Mouse (Mus musculus): ENCODE measurements around the gene Adgrl2. TPM values are rescaled to one million over a fixed set of nuclear protein-coding genes. Genes with fewer than 3 reads are reported as not detected.

Adgrl2 gene
- total and polyA plus RNA-seq, 2 experiments from 2014 or later = 26.6 to 32.7 TPM

DNA sequence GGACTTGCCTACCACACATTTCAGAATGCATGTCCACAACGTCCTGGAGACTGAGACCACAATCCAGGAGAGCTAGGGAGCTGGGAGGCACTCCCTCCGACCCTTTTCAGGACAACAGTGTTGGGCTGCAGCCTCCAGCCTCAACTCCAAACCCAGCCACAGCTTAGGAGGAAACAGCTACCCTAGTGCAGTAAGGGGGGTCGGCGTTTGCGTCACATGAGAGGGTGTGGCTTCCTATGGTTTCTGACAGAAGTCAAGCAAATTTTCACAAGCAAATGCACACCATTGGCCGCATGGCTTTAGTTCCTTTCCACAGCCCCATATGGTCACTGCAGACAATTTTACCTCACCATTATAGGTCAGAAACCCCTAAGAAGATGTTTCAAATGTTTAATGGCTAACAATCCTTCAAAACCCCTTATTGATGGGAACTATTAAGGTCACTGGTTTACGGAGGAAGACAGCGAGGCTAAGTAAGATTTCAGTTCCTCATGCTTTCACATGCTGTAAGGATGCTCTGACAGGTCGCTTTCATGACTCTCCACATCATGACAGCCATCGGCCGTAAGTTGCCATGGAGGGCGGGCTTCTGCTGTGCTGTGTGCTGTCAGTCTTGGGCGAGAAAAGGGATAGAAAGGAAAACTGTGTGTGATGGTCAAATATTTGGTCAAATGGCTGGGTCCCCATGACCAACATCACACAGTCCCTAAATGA, 94.8 kb downstream of the Adgrl2 start:
- WGBS = 72% methylated on average over 13 of the region's 13 CpGs
- ATAC-seq (ENCODE audit: insufficient read depth, low read depth) (no peak), DNase-seq (ENCODE audit: low spot score) (no peak)
- Histone ChIP-seq H3K9ac (replicated peaks; ENCODE audit: low read depth, low read length) (no peak overlapping the region), H3K4me3 (ENCODE audit: low read depth, low read length) (no peak overlapping the region), H3K36me3 (replicated peaks; ENCODE audit: control insufficient read depth, insufficient read depth, low read length) (no peaks in the 10 kb centered on the region), H3K27me3 (ENCODE audit: control insufficient read depth, insufficient read depth, low read length) (no peaks in the 10 kb centered on the region), H3K4me2 (ENCODE audit: low read depth, low read length) (0 out of 2 replicates have a peak overlapping the region, but pooled peaks have one; percentile 21), H3K27ac (ENCODE audit: low read depth) (0 out of 2 replicates have a peak overlapping the region, but pooled peaks have one; percentile 3), H3K9me3 (replicated peaks; ENCODE audit: control insufficient read depth, low read length) (no peaks in the 10 kb centered on the region), H3K4me1 (ENCODE audit: control insufficient read depth, insufficient read depth) (peaks cover 36% of the 10 kb centered on the region)
- TF ChIP-seq EP300 (IDR thresholded peaks at IDR 0.05; ENCODE audit: low read depth) (no peak), CTCF (IDR thresholded peaks at IDR 0.05; ENCODE audit: low read depth) (no peak)

DNA sequence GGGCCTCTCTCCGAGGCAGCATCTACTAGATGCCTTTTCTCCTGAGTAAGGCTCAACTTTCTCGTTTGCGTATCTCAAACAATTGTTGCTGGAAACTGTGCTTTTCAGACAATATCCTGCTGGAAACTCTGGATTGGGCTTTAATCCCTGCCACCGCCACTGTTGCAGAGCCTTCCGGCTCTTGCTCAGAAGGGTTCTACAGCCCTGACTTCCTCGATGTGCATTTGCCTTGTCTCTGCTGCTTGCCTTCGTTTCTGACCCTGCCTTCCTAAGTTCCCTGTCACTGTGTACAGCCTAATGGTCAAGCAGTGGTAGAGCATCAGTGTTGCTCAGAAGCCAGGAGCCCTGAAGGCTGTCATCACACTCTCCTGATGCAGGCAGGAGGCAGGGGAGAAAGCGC, 95.5 kb downstream of the Adgrl2 start:
- ATAC-seq (ENCODE audit: insufficient read depth, low read depth) (no peak; the same call in 1 of the 2 replicates), DNase-seq (ENCODE audit: low spot score) (no peak)
- WGBS = 61% methylated on average over 8 of the region's 8 CpGs
- 0 out of 2 replicates have a peak overlapping the region, but pooled peaks have one; percentile 3 for H3K27ac ChIP-seq (ENCODE audit: low read depth)
- peaks cover 29% of the 10 kb centered on the region for H3K4me1 ChIP-seq (ENCODE audit: control insufficient read depth, insufficient read depth)
- H3K27me3 ChIP-seq (ENCODE audit: control insufficient read depth, insufficient read depth, low read length) = no peaks in the 10 kb centered on the region
- H3K9me3 ChIP-seq (replicated peaks; ENCODE audit: control insufficient read depth, low read length) = no peaks in the 10 kb centered on the region
- 0 out of 2 replicates have a peak, but pooled peaks cover 3% of the 10 kb centered on the region for H3K36me3 ChIP-seq (replicated peaks; ENCODE audit: control insufficient read depth, insufficient read depth, low read length)
- H3K9ac ChIP-seq (replicated peaks; ENCODE audit: low read depth, low read length) = no peak overlapping the region
- TF ChIP-seq EP300 (IDR thresholded peaks at IDR 0.05; ENCODE audit: low read depth) = no peak
- peak; percentile 18 for TF ChIP-seq CTCF (IDR thresholded peaks at IDR 0.05; ENCODE audit: low read depth)
- no peak overlapping the region for H3K4me3 ChIP-seq (ENCODE audit: low read depth, low read length)
- H3K4me2 ChIP-seq (ENCODE audit: low read depth, low read length) = no peak overlapping the region

DNA sequence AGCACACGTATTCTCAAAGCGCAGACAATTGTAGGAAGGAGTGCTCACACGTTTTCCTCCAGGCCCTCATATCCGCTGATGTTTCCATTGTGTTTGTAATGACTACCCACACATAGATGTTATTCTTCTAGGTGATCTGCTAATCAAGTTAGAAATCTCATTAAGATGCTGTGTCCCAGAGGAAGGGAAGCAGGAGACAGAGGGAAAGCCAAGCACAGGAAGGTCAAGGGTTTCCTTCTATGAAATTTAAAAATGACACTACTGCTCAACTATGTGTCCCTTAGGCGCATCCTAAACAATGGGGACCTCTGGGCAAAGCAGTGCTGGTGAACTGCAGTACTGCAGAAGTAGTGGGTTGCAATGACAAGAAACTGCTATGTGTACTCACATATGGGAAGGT, 102.5 kb downstream of the Adgrl2 start:
- 70% methylated on average over 5 of the region's 5 CpGs for WGBS
- Histone ChIP-seq H3K27ac (ENCODE audit: low read depth) (no peak overlapping the region), H3K4me3 (ENCODE audit: low read depth, low read length) (no peak overlapping the region), H3K9me3 (replicated peaks; ENCODE audit: control insufficient read depth, low read length) (no peaks in the 10 kb centered on the region), H3K36me3 (replicated peaks; ENCODE audit: control insufficient read depth, insufficient read depth, low read length) (0 out of 2 replicates have a peak, but pooled peaks cover 12% of the 10 kb centered on the region), H3K9ac (replicated peaks; ENCODE audit: low read depth, low read length) (no peak overlapping the region), H3K27me3 (ENCODE audit: control insufficient read depth, insufficient read depth, low read length) (no peaks in the 10 kb centered on the region), H3K4me1 (ENCODE audit: control insufficient read depth, insufficient read depth) (peaks cover 8% of the 10 kb centered on the region; the same call in 1 of the 2 replicates), H3K4me2 (ENCODE audit: low read depth, low read length) (no peak overlapping the region)
- DNase-seq (ENCODE audit: low spot score) (no peak), ATAC-seq (ENCODE audit: insufficient read depth, low read depth) (peak; percentile 75)
- TF ChIP-seq EP300 (IDR thresholded peaks at IDR 0.05; ENCODE audit: low read depth) = peak; percentile 60; the same call in 1 of the 2 replicates
- TF ChIP-seq CTCF (IDR thresholded peaks at IDR 0.05; ENCODE audit: low read depth) = no peak; the same call in 1 of the 2 replicates

DNA sequence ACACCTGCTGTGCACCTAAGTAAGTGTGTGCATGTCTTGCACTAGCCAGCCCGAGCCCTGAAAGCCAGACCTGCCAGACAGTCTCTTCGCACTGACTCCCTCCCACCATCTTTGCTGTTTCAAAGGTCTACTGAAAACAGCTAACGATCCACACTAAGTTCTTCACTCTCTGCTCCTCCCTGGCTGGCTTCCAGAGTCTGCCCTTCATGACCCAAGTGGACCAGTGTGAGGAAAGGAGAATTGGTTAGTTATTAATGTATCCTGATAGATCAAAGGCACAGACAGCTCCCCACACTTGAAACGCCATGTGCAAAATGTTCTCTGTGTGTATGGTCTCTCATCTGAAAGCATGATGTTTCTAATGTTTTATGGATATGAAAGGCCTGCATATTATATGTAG, 103.4 kb downstream of the Adgrl2 start:
- 81% methylated on average over 4 of the region's 4 CpGs for WGBS
- Histone ChIP-seq H3K36me3 (replicated peaks; ENCODE audit: control insufficient read depth, insufficient read depth, low read length) (0 out of 2 replicates have a peak, but pooled peaks cover 12% of the 10 kb centered on the region), H3K9me3 (replicated peaks; ENCODE audit: control insufficient read depth, low read length) (no peaks in the 10 kb centered on the region), H3K4me3 (ENCODE audit: low read depth, low read length) (no peak overlapping the region), H3K9ac (replicated peaks; ENCODE audit: low read depth, low read length) (no peak overlapping the region), H3K4me1 (ENCODE audit: control insufficient read depth, insufficient read depth) (peaks cover 8% of the 10 kb centered on the region; the same call in 1 of the 2 replicates), H3K4me2 (ENCODE audit: low read depth, low read length) (no peak overlapping the region), H3K27me3 (ENCODE audit: control insufficient read depth, insufficient read depth, low read length) (no peaks in the 10 kb centered on the region), H3K27ac (ENCODE audit: low read depth) (no peak overlapping the region)
- TF ChIP-seq CTCF (IDR thresholded peaks at IDR 0.05; ENCODE audit: low read depth) = no peak
- no peak for TF ChIP-seq EP300 (IDR thresholded peaks at IDR 0.05; ENCODE audit: low read depth)
- ATAC-seq (ENCODE audit: insufficient read depth, low read depth) = no peak
- DNase-seq (ENCODE audit: low spot score) = no peak

DNA sequence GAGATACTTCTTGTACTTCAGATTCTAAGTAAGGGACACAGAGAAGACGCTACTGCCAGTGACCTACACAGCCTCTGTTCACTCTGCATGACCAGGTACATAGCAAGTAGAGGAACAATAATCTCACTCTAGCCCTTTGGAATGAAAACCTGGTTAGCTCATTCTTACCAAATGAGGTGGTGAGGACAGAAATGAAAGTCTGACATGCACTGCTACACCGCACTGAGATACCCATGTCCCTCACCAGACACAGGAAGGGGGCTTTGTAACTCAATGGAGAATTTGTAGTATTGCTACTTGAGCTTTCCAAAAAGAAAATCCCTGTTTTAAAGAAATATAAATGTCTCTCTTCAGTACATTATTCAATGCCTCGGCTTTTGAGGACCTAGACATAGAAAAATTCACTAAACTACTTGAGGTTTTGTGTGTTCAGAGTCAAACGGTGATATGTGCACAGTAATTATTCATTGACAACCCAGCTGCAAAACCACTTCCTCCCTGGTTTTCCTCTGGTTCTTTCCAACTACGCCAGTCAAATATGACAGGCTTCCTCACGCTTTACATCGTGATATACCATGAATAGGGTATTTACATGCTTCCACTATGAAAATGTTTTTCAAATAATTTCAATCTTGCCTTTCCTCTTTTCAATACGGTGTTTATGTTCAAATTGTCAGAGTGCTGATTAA, 104.2 kb downstream of the Adgrl2 start:
- no peak overlapping the region for H3K9ac ChIP-seq (replicated peaks; ENCODE audit: low read depth, low read length)
- no peaks in the 10 kb centered on the region for H3K9me3 ChIP-seq (replicated peaks; ENCODE audit: control insufficient read depth, low read length)
- H3K27ac ChIP-seq (ENCODE audit: low read depth) = no peak overlapping the region
- no peak overlapping the region for H3K4me2 ChIP-seq (ENCODE audit: low read depth, low read length)
- H3K36me3 ChIP-seq (replicated peaks; ENCODE audit: control insufficient read depth, insufficient read depth, low read length) = 0 out of 2 replicates have a peak, but pooled peaks cover 12% of the 10 kb centered on the region
- no peak for TF ChIP-seq EP300 (IDR thresholded peaks at IDR 0.05; ENCODE audit: low read depth)
- TF ChIP-seq CTCF (IDR thresholded peaks at IDR 0.05; ENCODE audit: low read depth) = no peak
- peaks cover 8% of the 10 kb centered on the region; the same call in 1 of the 2 replicates for H3K4me1 ChIP-seq (ENCODE audit: control insufficient read depth, insufficient read depth)
- ATAC-seq (ENCODE audit: insufficient read depth, low read depth) = no peak
- no peaks in the 10 kb centered on the region for H3K27me3 ChIP-seq (ENCODE audit: control insufficient read depth, insufficient read depth, low read length)
- H3K4me3 ChIP-seq (ENCODE audit: low read depth, low read length) = no peak overlapping the region
- 76% methylated on average over 8 of the region's 8 CpGs for WGBS
- DNase-seq (ENCODE audit: low spot score) = no peak
